Mouse (Mus musculus) layer of hippocampus, adult 18-20 months (tissue): ENCODE measurements around the gene Prdx5. TPM values are rescaled to one million over a fixed set of nuclear protein-coding genes. Genes with fewer than 3 reads are reported as not detected.
"Not testable (repeated sequence)": the region's sequence is repeated elsewhere in the genome, so short reads cannot be mapped to it uniquely, and the experiment has no call there.

ENCODE experiments used
- DNase-seq, 2 experiments: peaks; one replicate each; pipeline ENCODE4 v3.0.0; 2022; ENCODE audit warnings: low spot score in 2 of 2
- total RNA-seq, 2 experiments: library from RNA; stranded (reverse); gene quantifications; 2 replicates each; pipeline ENCODE4 v1.2.3; 2021

Prdx5 gene
- total RNA-seq, 2 experiments from 2014 or later, result 383 to 385 TPM

DNA sequence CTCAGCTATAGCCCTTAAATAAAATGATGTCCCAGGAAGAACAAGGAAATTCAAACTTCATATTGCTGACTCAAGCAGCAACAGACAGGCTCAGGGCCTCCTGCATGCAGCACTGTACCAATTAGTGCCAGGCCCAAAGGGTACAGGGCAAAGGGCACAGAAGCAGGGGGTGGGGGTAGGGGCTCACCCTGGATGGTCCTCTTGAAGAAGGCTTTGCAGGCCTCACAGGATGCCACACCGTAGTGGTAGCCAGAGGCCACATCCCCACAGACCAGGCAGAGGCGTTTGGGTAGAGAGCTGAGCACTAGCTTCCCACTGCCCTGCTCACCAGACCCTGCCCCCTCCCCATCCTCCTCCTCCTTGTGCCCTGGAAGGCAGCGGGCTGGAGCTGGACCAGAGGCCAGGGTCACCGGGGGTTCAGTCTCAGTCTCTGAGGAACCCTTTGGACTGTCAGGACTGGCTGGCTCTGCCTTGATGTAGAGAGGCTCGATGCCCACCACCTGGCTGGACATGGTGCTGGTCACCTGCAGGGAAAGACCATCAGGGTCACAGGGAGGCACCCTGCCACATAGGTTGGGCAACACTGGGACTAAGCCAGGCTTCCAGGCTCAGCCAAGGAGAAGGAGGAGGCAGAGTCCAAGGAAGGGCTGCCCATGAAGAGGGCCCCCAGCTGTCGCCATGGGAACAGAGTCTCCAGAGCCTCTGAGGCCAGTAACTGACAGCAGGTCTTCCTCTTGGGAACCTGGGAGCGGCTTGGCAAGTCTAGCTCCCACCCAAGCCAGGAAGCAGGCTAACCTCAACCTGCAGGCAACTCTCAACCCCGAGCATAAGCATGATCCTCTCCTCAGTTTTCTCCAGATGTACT is 10.2 kb upstream of the Prdx5 start:
- DNase-seq, result peak in 1 of 2 experiments; percentile 34

DNA sequence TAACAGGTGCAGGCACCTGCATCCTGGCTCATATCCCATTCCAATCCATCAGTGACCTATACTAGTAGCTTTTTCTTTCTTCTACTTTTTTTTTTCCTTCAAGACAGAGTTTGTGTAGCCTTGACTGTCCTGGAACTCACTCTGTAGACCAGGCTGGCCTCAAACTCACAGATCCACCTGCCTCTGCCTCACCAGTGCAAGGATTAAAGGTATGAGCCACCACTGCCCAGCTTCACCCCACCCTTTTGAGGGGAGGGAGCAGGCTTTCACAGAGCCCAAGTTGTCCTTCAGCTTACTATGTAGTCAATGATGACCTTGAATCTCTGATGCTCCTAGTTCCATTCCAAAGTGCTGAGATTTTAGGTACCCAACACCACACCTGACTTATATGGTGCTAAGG is 9.5 kb upstream of the Prdx5 start:
- DNase-seq, result no peak

DNA sequence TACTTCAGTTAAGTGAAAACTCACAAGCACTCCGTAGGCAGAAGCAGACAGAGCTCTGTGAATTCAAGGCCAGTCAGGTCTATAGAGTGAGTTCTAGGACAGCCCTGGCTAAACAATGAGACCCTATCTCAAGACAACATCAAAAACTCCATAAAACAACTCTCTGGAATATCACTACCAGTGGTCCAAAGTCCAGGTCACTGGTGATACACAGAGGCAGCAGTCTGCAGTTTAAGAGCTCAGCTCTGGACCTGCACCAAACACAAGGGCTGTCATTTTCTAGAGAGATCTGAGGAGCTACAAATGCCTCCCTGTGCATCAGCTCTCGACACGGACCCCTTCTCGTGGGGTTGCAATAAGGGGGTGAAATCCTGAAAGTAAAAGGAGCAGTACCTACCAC is 8.4 kb upstream of the Prdx5 start:
- DNase-seq, result no peak

DNA sequence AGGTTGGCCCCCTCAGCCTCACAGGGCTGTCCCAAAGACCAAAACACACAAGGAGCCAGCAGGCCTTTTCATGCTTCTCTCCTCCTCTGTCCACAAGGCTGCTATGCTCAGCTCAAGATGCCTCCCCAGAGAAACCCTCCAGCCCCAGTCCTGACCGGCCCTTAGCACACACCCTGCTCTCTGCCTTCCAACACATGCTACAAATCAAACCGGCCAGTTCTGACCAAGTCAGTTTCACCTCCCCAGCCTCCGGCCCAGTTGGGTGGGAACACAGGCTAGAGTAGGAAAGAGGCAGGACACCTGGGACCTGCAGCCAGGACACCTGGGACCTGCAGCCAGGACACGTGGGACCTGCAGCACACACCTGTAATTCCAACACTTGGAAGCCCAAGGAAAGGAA is 6.6 kb upstream of the Prdx5 start:
- DNase-seq, result no peak

DNA sequence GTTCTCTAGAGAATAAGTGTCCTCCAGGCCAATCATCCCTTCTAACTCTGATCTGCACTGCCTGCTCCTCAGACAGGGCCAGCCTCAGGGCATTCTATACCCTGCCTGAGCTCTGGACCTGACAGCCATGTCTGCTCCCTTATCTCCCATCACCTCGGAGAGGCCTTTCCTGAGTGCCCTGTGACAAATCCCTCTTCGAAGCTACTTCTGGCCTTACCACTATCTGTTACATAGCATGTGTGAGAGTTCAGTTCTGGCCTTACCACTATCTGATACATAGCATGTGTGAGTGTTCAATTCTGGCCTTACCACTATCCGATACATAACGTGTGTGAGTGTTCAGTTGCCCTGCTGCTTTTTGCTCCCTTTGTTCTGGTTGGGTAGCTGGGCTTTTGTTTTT is 5.4 kb upstream of the Prdx5 start:
- DNase-seq, result no peak

DNA sequence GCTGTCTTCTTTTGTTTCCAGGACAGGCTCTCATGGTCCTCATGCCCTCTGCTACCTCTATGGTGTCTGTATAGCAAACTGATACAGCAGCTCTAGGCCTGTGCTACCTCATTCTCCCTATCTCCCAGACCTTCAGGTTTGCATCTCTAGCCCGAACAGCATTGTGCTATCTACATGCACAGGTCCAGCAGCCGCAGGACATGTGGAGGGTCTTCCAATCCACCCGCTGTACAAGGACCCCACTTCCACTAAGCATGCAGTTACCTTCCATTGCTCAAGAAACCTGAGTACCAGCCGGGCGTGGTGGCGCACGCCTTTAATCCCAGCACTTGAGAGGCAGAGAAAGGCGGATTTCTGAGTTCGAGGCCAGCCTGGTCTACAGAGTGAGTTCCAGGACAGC is 4.6 kb upstream of the Prdx5 start:
- DNase-seq, result no peak

DNA sequence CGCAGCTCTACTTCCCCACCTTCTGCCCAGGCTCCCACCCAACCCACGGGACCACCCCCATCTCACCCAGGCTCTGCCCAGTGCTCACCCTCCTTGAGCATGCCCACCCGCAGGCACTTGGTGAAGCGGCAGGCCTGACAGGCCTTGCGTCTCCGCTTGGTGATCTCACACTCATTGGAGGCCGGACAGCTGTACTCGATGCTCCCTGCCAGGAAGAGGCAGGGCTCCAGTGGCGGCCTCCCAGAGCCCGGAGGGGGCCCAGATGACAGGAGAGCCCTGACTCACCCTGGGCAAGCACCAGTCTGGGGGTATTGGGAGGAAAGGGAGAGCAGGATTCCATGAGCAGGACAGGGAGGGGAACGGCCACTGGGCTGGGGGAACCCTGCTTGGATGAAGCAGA is 4.1 kb upstream of the Prdx5 start:
- DNase-seq, result no peak

DNA sequence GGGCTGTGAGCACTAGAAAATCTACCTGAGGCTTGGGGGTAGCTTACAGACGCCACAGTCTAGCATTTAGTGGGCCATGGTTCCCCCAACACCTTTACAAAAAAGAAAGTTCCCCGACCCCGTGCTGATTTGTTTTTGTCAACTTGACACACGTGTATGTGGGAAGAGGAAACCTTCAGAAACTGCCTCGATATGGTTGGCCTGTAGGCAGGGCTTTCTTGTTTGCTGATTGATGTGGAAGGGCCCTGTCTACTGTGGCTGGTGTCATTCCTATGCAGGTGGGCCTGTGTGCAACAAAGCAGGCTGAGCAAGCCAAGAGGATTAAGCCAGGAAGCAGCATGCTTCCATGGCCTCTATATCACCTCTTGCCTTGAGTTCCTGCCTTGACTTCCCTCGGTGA is 3.1 kb upstream of the Prdx5 start:
- no peak for DNase-seq

DNA sequence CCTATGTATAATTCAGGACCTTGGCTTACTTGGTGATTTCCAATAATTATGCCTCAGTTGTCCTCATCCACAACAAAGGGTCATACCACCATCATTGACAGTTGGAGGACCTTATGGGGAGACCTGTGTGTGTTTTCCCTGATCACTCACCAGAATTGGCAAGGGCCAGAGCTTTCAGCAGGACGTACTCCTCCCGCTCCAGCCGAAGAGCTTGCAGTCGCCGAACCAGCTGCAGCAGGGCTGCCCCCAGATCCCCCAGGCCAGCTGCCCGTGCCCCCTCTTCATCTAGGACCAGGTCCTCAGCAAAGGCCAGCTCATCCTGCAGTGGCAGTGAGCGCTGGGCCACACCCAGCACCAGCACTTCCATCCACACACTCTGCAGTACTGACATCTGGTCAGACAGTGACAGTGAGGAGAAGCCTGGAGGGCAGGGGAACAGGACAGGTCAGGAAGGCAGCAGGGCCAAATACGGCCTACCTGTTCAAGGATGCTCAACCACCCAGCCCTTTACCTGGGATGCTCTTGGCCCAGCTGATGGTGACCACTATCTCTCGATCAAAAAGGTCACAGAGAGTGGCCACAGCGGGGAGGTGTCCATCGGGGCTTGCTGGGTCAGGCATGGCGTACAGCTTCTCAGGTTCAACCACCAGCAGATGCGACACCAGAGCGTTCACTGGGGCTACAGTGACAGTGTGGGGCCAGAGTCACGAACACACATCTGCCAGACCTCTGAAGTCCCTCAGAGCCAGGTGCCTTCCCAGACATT is 2.5 kb upstream of the Prdx5 start:
- no peak for DNase-seq

DNA sequence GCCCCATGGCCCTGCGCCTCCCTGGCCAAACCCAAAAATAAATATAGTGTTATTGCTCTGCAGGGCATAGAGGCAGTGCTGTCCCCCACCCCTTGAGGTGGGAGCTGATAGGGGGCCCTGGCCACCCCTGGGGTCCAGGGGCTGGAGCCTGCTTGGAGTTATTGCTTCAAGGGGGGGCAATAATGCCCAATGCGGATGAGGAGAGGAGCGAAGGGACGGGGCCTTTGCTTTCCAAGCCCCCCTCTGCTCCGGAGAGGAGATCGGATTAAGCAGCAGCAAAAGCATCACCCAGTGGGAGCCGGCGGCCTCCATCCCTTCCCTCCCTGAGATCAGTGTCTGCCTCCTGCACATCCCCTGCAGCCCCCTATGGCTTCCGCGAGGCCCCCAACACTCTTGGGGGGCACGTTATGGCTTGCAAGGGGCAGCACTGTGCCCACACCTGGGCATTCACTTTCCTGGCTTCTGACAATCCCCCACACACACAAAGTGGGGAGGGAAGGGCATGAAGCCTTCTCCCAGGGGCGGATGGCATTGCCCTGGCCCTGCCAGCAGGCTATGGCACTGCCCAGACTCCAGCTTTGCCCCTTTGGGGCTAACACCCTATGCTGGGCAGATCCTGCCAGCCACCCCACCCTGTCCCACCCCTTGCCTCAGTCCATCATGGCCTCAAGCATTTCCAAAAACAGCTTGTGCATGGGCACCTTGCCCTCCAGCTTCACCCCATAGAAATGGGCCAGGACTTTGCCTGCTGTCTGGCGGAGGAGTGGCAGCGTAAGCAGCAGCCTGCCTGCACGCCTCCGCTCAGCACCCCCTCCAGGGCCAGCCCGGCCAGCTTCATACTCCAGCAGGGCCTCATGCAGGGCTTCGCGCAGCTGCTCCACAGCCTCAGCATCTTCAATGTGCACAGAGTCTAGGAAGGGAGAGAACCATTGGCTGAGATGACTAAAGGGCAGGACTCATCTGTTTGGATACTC is 1.5 kb upstream of the Prdx5 start:
- peak in 1 of 2 experiments; percentile 30 for DNase-seq

DNA sequence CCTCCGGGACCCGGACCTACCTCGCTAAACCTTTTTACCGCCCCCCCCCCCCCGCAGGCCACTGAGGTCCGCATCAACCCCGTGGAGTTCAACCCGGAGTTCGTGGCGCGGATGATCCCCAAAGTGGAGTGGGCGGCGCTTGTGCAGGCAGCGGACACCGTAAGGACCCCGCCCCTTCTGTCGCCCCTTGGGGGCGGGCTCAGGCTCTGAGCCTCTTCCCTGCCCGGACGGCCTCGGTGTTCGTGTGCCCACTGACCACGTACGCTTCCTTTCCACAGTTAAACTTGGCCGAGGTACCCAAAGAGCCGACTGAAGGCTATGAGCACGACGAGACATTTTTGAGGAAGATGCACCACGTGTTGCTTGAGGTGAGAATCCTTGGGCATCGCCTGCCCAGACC is 400 bp upstream of the Prdx5 start:
- peak in 1 of 2 experiments; percentile 36 for DNase-seq

DNA sequence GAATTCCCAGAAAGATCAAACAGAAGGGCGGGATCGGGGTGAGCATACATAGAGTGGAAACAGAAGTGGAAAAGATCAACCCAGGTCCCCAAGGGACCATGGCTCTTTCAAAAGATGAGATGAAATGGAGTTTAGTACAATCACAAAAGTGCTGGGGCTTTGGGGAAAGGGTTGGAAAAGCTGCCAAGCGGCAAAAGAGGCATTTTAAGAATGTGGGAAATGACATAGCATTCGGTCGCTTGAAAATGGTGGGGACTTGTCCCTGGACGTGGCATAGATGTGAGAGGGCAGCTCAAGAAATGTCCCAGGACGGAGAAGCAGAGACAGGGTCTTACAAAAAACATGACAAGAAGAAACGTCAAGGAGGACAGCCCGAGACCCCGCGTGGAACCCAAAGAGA is 885 bp downstream of the Prdx5 start:
- no peak for DNase-seq

DNA sequence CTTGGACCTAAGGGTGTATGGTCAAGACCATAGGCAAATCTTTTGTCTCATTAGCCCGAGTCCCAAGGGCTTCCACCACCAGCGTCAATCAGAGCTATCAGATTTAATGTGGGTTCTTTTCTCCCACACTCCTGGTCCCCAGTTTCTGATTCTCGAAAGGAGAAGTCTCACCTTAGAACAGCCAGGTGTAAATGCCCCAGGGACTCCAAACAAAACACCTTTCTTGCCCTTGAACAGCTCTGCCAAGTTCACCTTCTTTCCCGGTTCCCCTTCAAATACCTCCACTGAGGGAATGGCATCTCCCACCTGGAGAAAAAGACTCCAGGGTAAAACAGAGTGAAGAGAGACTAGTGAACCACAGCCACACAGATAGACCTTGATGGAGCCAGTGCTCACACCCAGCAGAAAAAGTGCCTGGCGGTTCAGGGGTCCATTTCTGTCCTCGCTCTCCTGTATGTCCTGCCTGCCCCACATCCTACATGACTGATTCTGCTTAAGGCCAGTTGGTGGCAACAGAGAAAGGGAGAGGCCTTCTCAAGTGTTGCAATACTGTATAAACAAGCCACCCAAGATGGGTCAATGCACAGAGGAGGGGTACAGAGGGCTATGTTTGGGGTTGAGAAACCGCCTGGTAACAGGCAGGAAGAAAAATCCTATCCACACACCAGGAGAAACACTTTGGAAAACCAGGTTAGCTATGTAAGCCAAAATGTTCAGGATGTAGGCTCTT is 1.9 kb downstream of the Prdx5 start:
- no peak for DNase-seq

DNA sequence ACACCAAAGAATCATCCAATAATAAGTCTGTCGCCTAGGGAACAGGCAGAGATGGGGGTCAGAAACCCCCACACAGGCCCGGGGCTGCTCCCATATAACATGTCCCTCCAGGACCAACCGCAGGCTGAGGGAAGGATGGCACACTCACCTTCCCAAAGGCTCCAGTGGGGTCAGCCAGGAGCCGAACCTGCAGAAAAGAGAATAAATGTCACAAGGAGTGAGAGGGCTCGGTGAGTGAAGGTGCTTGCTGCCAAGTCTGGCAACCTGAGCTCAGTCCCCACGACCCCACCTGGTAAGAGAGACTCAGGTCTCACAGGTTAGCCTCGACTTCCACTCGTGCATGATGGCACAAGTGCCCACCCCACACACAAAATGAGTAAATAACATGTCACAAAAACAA is 2.8 kb downstream of the Prdx5 start:
- no peak for DNase-seq

DNA sequence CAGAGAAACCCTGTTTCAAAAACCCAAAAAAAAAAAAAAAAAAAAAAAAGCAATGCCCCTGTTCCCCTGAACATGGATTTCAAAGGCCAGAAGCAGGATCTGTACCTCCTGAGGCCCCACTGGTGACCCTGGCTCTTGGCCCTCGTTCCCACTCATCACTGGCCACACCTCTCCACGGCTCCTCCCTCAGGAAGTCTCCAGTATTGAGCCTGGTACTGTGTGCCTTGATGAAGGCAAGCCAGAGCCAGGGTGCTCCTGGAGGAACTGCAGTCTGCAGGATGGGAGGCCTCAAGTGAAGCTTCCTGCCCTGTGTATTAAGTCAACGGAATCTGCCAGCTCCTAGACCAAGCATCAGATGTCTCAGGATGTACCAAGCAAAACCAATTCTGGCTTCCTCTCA is 3.7 kb downstream of the Prdx5 start:
- no peak for DNase-seq

DNA sequence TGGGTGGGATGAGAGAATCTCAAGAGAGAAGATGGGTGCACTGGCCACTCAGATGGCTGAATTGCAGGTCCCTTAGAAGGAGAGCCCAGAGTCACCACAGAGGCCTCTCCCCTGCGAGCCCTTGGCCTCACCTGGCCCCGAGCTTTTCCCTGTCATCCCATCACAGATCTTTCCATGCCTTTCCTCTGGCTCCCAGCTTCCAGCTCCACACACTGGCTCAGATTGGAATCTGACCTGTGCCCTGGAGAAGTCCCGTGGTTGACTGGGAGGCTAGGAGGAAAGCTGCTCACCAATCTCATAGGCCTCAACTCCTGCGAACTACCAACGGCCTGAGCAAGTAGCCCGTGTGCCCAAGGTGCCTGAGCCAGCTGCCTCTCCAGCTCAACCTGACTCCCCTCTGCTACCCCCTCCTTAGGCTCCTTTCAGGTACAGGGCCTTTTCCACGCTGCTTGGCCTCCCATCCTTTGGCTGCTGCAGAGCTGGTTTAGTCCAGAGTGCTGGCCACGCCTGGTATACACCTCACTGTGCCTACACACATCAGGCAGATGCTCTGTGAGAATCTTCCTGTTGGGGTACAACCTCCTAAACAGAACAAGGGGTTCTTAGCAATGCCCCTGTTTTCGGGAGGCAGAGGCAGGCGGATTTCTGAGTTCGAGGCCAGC is 4.3 kb downstream of the Prdx5 start:
- no peak for DNase-seq

DNA sequence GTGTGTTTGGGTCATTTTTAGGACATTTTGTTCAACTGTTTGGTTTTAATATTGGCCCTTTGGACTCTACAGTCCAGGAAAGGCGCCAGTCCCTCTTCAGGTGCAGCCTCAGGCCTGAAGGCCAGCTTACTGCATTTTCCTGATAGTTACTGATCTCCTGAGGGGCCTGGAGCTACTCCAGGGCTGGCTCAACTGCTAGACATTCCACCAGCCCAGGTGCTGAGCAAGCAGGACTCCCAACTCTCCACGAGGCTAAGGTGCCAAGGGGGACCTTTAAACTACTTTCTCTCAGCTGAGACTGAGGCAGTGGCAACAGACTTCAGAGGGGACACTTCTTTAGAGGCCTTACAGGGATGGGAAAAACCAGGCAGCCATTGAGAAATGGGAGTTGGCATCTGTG is 5.1 kb downstream of the Prdx5 start:
- no peak for DNase-seq

DNA sequence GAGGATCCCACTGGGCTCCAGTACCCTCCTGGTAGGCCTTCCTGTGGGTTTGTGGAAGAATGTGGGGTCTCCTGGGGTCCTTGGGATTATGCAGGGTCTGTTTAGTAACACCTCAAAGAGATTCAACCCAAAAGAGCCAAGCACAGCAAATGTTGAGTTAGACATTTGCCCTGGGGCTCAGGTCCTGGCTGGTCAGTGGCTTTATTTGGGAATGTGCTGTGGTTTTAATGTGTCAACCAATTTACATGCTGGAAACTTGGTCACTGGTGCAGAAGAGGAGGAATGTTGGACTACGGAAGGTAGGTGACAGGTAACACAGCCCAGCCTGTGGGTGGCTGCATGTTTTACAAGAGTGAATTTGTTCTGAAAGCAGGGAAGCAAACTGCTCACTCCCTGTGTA is 6.9 kb downstream of the Prdx5 start:
- DNase-seq, result no peak

DNA sequence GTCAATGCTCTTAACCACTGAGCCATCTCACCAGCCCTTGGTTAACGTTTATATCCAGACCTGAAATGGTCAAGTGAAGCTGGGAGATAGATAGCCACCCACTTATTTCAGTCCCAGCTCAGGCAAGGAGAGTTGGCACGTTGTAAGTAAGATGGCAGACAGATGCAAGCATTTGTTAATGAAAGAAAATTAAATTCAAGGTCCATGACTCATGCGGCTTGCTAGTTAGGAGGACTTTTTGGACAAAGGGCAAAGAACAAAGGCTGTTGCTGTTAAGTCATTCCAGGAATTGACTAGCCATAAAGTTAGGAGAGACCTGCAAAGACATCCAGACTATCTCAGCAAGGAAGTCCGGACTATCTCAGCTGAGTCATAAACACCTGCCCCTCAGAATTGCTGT is 10.3 kb downstream of the Prdx5 start:
- DNase-seq, result no peak

DNA sequence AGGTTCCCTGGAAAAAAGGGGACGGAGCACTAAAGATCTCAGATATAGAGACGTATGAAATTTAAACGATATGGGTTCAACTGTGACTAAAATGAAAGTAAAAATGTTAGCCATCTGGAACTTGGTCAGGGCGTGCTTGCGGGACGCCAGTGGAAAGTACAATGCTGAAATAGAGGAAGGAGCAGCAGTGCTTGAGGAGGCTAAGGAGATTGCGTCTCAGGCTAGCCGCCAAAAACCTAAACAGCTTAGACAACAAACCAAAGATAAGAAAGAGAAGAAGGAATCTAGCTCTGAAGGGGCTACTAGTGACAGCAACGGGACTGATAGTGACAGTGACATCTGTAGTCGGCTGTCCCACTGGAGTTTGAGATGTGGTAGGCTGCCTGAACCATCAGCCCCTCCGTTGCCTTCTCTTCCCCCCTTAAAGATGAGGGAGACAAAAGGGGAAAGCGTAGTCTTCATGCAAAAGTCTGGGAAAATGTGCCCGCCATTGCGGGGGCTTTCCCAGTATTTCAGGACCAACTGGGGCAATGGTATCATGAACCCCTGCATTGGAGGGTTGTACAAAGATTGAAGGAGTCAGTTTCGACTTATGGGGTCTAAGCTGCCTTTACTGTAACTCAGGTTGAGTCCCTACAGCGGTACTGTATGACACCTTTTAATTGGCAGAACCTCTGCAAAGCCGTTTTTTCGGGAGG is 14.1 kb downstream of the Prdx5 start:
- not testable (repeated sequence) for DNase-seq
